Mouse (Mus musculus): ENCODE measurements around the gene Cadm1. TPM values are rescaled to one million over a fixed set of nuclear protein-coding genes. Genes with fewer than 3 reads are reported as not detected.

The Cadm1 gene
- polyA plus RNA-seq, 1 experiment from 2014 or later: 218 TPM

DNA sequence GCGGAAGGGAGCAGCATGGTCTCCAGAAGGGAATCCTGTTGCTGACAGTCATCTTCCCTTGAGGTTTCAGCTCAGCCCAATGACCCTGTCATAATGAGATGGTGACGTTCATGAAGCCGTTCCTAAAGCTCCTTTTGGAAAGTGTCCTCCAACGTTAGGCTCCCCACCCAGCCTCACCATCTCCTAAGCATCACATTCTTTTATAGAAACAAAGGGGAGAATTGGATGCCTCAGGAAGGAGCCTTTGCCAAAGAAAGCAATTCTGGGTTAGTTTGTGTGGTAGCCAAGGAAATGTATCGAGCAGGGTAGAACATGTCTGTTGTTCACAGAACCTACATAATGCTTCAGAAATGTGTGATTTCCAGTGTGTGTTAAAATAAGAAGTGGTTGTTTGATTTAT, 231.6 kb downstream of the Cadm1 start:
- no peak overlapping the region for H3K4me2 ChIP-seq (ENCODE audit: low read length)
- WGBS: 45% methylated on average over 5 of the region's 5 CpGs
- peaks cover 33% of the 10 kb centered on the region for H3K4me1 ChIP-seq (ENCODE audit: control insufficient read depth, insufficient read depth, low read depth, low read length)
- H3K4me3 ChIP-seq (ENCODE audit: low read length): no peak overlapping the region
- H3K27me3 ChIP-seq (replicated peaks; ENCODE audit: control insufficient read depth, insufficient read depth, low read length): no peaks in the 10 kb centered on the region
- no peak overlapping the region for H3K9ac ChIP-seq (ENCODE audit: low read depth, low read length)
- no peak overlapping the region for H3K27ac ChIP-seq (ENCODE audit: low read depth, low read length)
- ATAC-seq: no peak
- no peaks in the 10 kb centered on the region for H3K9me3 ChIP-seq (ENCODE audit: control insufficient read depth, low read length)
- no peaks in the 10 kb centered on the region for H3K36me3 ChIP-seq (ENCODE audit: control insufficient read depth, insufficient read depth, low read length)

GRCm38 (mm10) chr9:47762913-47763312, 232.9 kb downstream of the Cadm1 start:
- WGBS: 63% methylated on average over 5 of the region's 5 CpGs
- Histone ChIP-seq H3K4me3 (ENCODE audit: low read length) (no peak overlapping the region), H3K9me3 (ENCODE audit: control insufficient read depth, low read length) (no peaks in the 10 kb centered on the region), H3K36me3 (ENCODE audit: control insufficient read depth, insufficient read depth, low read length) (no peaks in the 10 kb centered on the region), H3K4me1 (ENCODE audit: control insufficient read depth, insufficient read depth, low read depth, low read length) (peaks cover 33% of the 10 kb centered on the region), H3K27ac (ENCODE audit: low read depth, low read length) (no peak overlapping the region), H3K27me3 (replicated peaks; ENCODE audit: control insufficient read depth, insufficient read depth, low read length) (no peaks in the 10 kb centered on the region), H3K4me2 (ENCODE audit: low read length) (no peak overlapping the region), H3K9ac (ENCODE audit: low read depth, low read length) (no peak overlapping the region)
- ATAC-seq: no peak

GRCm38 (mm10) chr9:47764920-47765319, 234.9 kb downstream of the Cadm1 start:
- no peak overlapping the region for H3K9ac ChIP-seq (ENCODE audit: low read depth, low read length)
- WGBS: 32% methylated on average over 5 of the region's 5 CpGs
- H3K27ac ChIP-seq (ENCODE audit: low read depth, low read length): no peak overlapping the region
- H3K36me3 ChIP-seq (ENCODE audit: control insufficient read depth, insufficient read depth, low read length): no peaks in the 10 kb centered on the region
- H3K27me3 ChIP-seq (replicated peaks; ENCODE audit: control insufficient read depth, insufficient read depth, low read length): no peaks in the 10 kb centered on the region
- no peak overlapping the region for H3K4me2 ChIP-seq (ENCODE audit: low read length)
- ATAC-seq: no peak
- H3K9me3 ChIP-seq (ENCODE audit: control insufficient read depth, low read length): no peaks in the 10 kb centered on the region
- H3K4me3 ChIP-seq (ENCODE audit: low read length): no peak overlapping the region
- H3K4me1 ChIP-seq (ENCODE audit: control insufficient read depth, insufficient read depth, low read depth, low read length): peaks cover 28% of the 10 kb centered on the region

- 88% methylated on average over 13 of the region's 13 CpGs for WGBS
- Histone ChIP-seq H3K27ac (ENCODE audit: low read depth, low read length) (no peak overlapping the region), H3K4me2 (ENCODE audit: low read length) (no peak overlapping the region), H3K27me3 (replicated peaks; ENCODE audit: control insufficient read depth, insufficient read depth, low read length) (no peaks in the 10 kb centered on the region), H3K9ac (ENCODE audit: low read depth, low read length) (no peak overlapping the region), H3K36me3 (ENCODE audit: control insufficient read depth, insufficient read depth, low read length) (no peaks in the 10 kb centered on the region), H3K4me1 (ENCODE audit: control insufficient read depth, insufficient read depth, low read depth, low read length) (peaks cover 28% of the 10 kb centered on the region), H3K4me3 (ENCODE audit: low read length) (no peak overlapping the region), H3K9me3 (ENCODE audit: control insufficient read depth, low read length) (no peaks in the 10 kb centered on the region)
- ATAC-seq: no peak
These were observed 235.3 kb downstream of the Cadm1 start for GRCm38 (mm10) chr9:47765323-47765722.

- Histone ChIP-seq H3K27ac (ENCODE audit: low read depth, low read length) (no peak overlapping the region), H3K4me2 (ENCODE audit: low read length) (no peak overlapping the region), H3K9ac (ENCODE audit: low read depth, low read length) (no peak overlapping the region), H3K4me1 (ENCODE audit: control insufficient read depth, insufficient read depth, low read depth, low read length) (peaks cover 26% of the 10 kb centered on the region), H3K27me3 (replicated peaks; ENCODE audit: control insufficient read depth, insufficient read depth, low read length) (no peaks in the 10 kb centered on the region), H3K36me3 (ENCODE audit: control insufficient read depth, insufficient read depth, low read length) (no peaks in the 10 kb centered on the region), H3K9me3 (ENCODE audit: control insufficient read depth, low read length) (no peaks in the 10 kb centered on the region), H3K4me3 (ENCODE audit: low read length) (no peak overlapping the region)
- 84% methylated on average over 10 of the region's 10 CpGs for WGBS
- no peak for ATAC-seq
These were observed 236.4 kb downstream of the Cadm1 start for GRCm38 (mm10) chr9:47766342-47766741.

GRCm38 (mm10) chr9:47770836-47771235, 240.9 kb downstream of the Cadm1 start:
- no peak for ATAC-seq
- no peaks in the 10 kb centered on the region for H3K36me3 ChIP-seq (ENCODE audit: control insufficient read depth, insufficient read depth, low read length)
- peaks cover 16% of the 10 kb centered on the region for H3K4me1 ChIP-seq (ENCODE audit: control insufficient read depth, insufficient read depth, low read depth, low read length)
- 0 out of 2 replicates have a peak overlapping the region, but pooled peaks have one; percentile 18 for H3K27ac ChIP-seq (ENCODE audit: low read depth, low read length)
- peak overlapping the region; percentile 13; the same call in 1 of the 2 replicates for H3K4me2 ChIP-seq (ENCODE audit: low read length)
- no peaks in the 10 kb centered on the region for H3K9me3 ChIP-seq (ENCODE audit: control insufficient read depth, low read length)
- 38% methylated on average over 11 of the region's 11 CpGs for WGBS
- no peak overlapping the region for H3K9ac ChIP-seq (ENCODE audit: low read depth, low read length)
- no peak overlapping the region for H3K4me3 ChIP-seq (ENCODE audit: low read length)
- no peaks in the 10 kb centered on the region for H3K27me3 ChIP-seq (replicated peaks; ENCODE audit: control insufficient read depth, insufficient read depth, low read length)

DNA sequence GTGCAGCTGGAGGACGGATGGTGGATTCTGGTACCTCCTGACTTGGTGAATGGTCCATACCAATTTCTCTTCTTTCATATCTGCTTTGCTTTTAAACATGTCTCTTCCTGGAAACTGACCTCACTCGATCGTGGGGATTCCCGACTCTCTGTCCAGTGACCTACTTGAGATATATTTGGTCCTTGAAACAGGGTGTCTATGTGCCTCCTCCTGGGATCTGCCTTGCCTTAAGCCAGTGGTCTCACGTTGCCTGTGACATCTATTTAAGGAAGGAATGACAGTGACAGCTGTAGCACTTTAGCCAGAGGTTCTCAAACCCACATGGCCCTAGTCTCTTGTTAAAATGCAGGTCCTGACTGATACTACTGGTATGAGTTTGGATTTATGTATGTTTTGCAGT, 242.0 kb downstream of the Cadm1 start:
- no peak for ATAC-seq
- H3K27ac ChIP-seq (ENCODE audit: low read depth, low read length): no peak overlapping the region

GRCm38 (mm10) chr9:47772750-47773149, 242.8 kb downstream of the Cadm1 start:
- no peak overlapping the region for H3K4me2 ChIP-seq (ENCODE audit: low read length)
- H3K27me3 ChIP-seq (replicated peaks; ENCODE audit: control insufficient read depth, insufficient read depth, low read length): no peaks in the 10 kb centered on the region
- H3K27ac ChIP-seq (ENCODE audit: low read depth, low read length): no peak overlapping the region
- ATAC-seq: no peak
- no peaks in the 10 kb centered on the region for H3K36me3 ChIP-seq (ENCODE audit: control insufficient read depth, insufficient read depth, low read length)
- no peak overlapping the region for H3K9ac ChIP-seq (ENCODE audit: low read depth, low read length)
- H3K4me3 ChIP-seq (ENCODE audit: low read length): no peak overlapping the region
- peaks cover 16% of the 10 kb centered on the region for H3K4me1 ChIP-seq (ENCODE audit: control insufficient read depth, insufficient read depth, low read depth, low read length)
- WGBS: 94% methylated on average over 6 of the region's 6 CpGs
- no peaks in the 10 kb centered on the region for H3K9me3 ChIP-seq (ENCODE audit: control insufficient read depth, low read length)

More for the DNA sequence above, 242.0 kb downstream of the Cadm1 start:
- H3K4me1 ChIP-seq (ENCODE audit: control insufficient read depth, insufficient read depth, low read depth, low read length): peaks cover 16% of the 10 kb centered on the region
- H3K9me3 ChIP-seq (ENCODE audit: control insufficient read depth, low read length): no peaks in the 10 kb centered on the region
- H3K36me3 ChIP-seq (ENCODE audit: control insufficient read depth, insufficient read depth, low read length): no peaks in the 10 kb centered on the region
- no peak overlapping the region for H3K4me3 ChIP-seq (ENCODE audit: low read length)
- whole genome bisulfite sequencing: 81% methylated on average over 5 of the region's 5 CpGs
- H3K4me2 ChIP-seq (ENCODE audit: low read length): no peak overlapping the region
- H3K27me3 ChIP-seq (replicated peaks; ENCODE audit: control insufficient read depth, insufficient read depth, low read length): no peaks in the 10 kb centered on the region
- H3K9ac ChIP-seq (ENCODE audit: low read depth, low read length): no peak overlapping the region

DNA sequence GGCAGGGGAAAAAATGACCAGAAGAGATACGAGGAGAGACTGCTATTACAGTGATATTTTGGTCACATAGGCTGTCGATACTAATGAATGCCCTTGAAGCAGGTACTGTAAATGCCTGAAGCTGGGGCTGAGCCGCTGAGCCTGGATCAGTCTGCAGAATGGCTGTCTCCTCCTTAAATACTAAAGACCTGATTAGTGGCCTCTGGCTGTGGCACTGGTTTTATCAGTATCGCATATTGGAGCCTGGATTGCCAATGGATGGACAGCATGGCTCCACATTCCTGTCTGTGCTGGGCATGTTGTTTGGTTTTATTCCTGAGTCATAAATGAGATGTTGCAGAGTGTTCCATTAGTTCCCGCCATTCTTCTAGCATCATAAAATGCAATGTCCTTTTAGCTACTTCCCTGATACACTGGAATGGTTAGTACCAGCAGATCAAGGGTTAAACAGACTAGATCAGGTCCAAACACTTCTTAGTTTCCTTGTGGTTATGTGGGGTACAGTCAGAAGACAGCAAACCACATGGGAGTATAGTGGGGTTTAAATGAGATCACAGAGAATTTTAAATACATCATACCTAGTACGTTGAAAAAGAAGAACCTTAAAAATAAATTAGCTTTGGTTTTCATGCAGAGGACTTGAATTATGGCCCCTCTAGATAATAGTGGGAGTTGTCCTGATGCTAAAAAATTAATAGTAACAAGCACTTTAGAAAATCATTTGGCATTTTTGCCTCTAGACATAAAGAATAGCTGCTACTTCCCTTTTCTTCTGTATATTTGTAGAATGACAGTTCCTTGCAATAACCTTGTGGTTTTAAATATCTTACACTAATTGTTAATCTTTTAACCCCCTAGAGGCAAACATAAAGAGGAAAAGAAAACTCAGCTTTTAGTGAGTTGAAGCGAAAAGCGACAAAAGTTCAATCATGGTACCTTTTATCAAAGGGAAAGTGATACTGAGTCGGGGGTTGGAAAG, 247.3 kb downstream of the Cadm1 start:
- H3K9me3 ChIP-seq (ENCODE audit: control insufficient read depth, low read length): no peaks in the 10 kb centered on the region

More for the DNA sequence above, 247.3 kb downstream of the Cadm1 start:
- no peaks in the 10 kb centered on the region for H3K27me3 ChIP-seq (replicated peaks; ENCODE audit: control insufficient read depth, insufficient read depth, low read length)
- no peaks in the 10 kb centered on the region for H3K36me3 ChIP-seq (ENCODE audit: control insufficient read depth, insufficient read depth, low read length)
- no peak overlapping the region for H3K9ac ChIP-seq (ENCODE audit: low read depth, low read length)
- H3K4me1 ChIP-seq (ENCODE audit: control insufficient read depth, insufficient read depth, low read depth, low read length): peaks cover 12% of the 10 kb centered on the region
- no peak for ATAC-seq
- no peak overlapping the region for H3K4me3 ChIP-seq (ENCODE audit: low read length)
- WGBS: 80% methylated on average over 9 of the region's 9 CpGs
- H3K27ac ChIP-seq (ENCODE audit: low read depth, low read length): no peak overlapping the region
- H3K4me2 ChIP-seq (ENCODE audit: low read length): no peak overlapping the region

All from hindbrain, embryonic 16.5 days (tissue).